Mouse (Mus musculus): ENCODE results near the gene Bcl2. TPM values are rescaled to one million over a fixed set of nuclear protein-coding genes. Genes with fewer than 3 reads are reported as not detected.

The Bcl2 gene
- total RNA-seq, 1 experiment = 0.98 TPM

GRCm38 (mm10) chr1:106602536-106602935 lies 111.5 kb downstream of the Bcl2 start:
- no peak for TF ChIP-seq MAFK (IDR thresholded peaks at IDR 0.05; ENCODE audit: insufficient read depth, low read depth, low read length)
- no peak for TF ChIP-seq ZC3H11A (IDR thresholded peaks at IDR 0.05; ENCODE audit: borderline replicate concordance, low read depth, low read length)
- no peak for TF ChIP-seq CHD2 (IDR thresholded peaks at IDR 0.05; ENCODE audit: low read depth, low read length)
- in situ Hi-C loops (cut with MboI; ENCODE audit: low sequenced_read_pairs in 2 of 2, unreplicated experiment in 2 of 2) = no loop called here
- H3K4me1 ChIP-seq (ENCODE audit: control insufficient read depth in 2 of 2, insufficient read depth in 2 of 2, low read length in 2 of 2, poor library complexity in 1 of 2) = no peaks in the 10 kb centered on the region
- H3K4me3 ChIP-seq (ENCODE audit: insufficient read depth in 1 of 2, low read depth in 1 of 2, low read length in 2 of 2, poor library complexity in 1 of 2, severe bottlenecking in 1 of 2) = no peak overlapping the region
- H3K9ac ChIP-seq (ENCODE audit: insufficient read depth, low read depth, low read length, poor library complexity, severe bottlenecking) = no peak overlapping the region
- no peaks in the 10 kb centered on the region for H3K36me3 ChIP-seq (ENCODE audit: control insufficient read depth, insufficient read depth, low read length, poor library complexity, severe bottlenecking)
- H3K9me3 ChIP-seq (ENCODE audit: control insufficient read depth, insufficient read depth, low read depth, low read length) = no peaks in the 10 kb centered on the region
- no peak for DNase-seq (ENCODE audit: low read depth, low spot score)
- no peak overlapping the region for H3K27ac ChIP-seq (ENCODE audit: insufficient read depth, low read depth, low read length, poor library complexity, severe bottlenecking)

DNA sequence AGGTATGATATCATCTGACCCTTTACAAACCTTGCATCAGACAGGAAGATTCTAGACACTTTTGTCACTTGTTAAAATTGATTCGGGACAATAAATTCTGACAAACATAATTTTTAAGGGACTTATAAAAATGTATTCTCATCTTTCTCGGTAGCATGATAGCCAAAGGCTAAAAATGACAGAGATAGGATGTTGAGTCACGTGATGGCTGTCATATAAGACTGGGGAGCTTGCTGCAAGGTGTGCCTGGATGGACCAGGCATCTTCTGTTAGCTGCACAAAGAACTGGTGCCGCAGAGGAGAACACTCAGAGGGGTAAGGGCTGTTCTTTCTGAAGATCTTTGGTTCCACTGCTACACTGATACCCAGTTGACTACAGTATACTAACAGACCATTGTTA lies 112.8 kb downstream of the Bcl2 start:
- no peak overlapping the region for H3K4me3 ChIP-seq (ENCODE audit: insufficient read depth in 1 of 2, low read depth in 1 of 2, low read length in 2 of 2, poor library complexity in 1 of 2, severe bottlenecking in 1 of 2)
- no peak overlapping the region for H3K27ac ChIP-seq (ENCODE audit: insufficient read depth, low read depth, low read length, poor library complexity, severe bottlenecking)
- in situ Hi-C loops (cut with MboI; ENCODE audit: low sequenced_read_pairs in 2 of 2, unreplicated experiment in 2 of 2) = no loop called here
- no peak for DNase-seq (ENCODE audit: low read depth, low spot score)
- H3K36me3 ChIP-seq (ENCODE audit: control insufficient read depth, insufficient read depth, low read length, poor library complexity, severe bottlenecking) = no peaks in the 10 kb centered on the region
- no peak overlapping the region for H3K9ac ChIP-seq (ENCODE audit: insufficient read depth, low read depth, low read length, poor library complexity, severe bottlenecking)
- TF ChIP-seq HCFC1 (IDR thresholded peaks at IDR 0.05; ENCODE audit: borderline replicate concordance, insufficient read depth, low read length) (no peak), ZNF384 (IDR thresholded peaks at IDR 0.05; ENCODE audit: low read depth, low read length) (no peak), ZC3H11A (IDR thresholded peaks at IDR 0.05; ENCODE audit: borderline replicate concordance, low read depth, low read length) (no peak), CHD2 (IDR thresholded peaks at IDR 0.05; ENCODE audit: low read depth, low read length) (no peak), MAFK (IDR thresholded peaks at IDR 0.05; ENCODE audit: insufficient read depth, low read depth, low read length) (no peak)
- no peaks in the 10 kb centered on the region for H3K4me1 ChIP-seq (ENCODE audit: control insufficient read depth in 2 of 2, insufficient read depth in 2 of 2, low read length in 2 of 2, poor library complexity in 1 of 2)
- no peaks in the 10 kb centered on the region for H3K9me3 ChIP-seq (ENCODE audit: control insufficient read depth, insufficient read depth, low read depth, low read length)

- DNase-seq (ENCODE audit: low read depth, low spot score) = no peak
- no peak overlapping the region for H3K27ac ChIP-seq (ENCODE audit: insufficient read depth, low read depth, low read length, poor library complexity, severe bottlenecking)
- no peaks in the 10 kb centered on the region for H3K9me3 ChIP-seq (ENCODE audit: control insufficient read depth, insufficient read depth, low read depth, low read length)
- TF ChIP-seq ZC3H11A (IDR thresholded peaks at IDR 0.05; ENCODE audit: borderline replicate concordance, low read depth, low read length) (no peak), HCFC1 (IDR thresholded peaks at IDR 0.05; ENCODE audit: borderline replicate concordance, insufficient read depth, low read length) (no peak), ZNF384 (IDR thresholded peaks at IDR 0.05; ENCODE audit: low read depth, low read length) (no peak), CHD2 (IDR thresholded peaks at IDR 0.05; ENCODE audit: low read depth, low read length) (no peak), MAFK (IDR thresholded peaks at IDR 0.05; ENCODE audit: insufficient read depth, low read depth, low read length) (no peak)
- H3K4me3 ChIP-seq (ENCODE audit: insufficient read depth in 1 of 2, low read depth in 1 of 2, low read length in 2 of 2, poor library complexity in 1 of 2, severe bottlenecking in 1 of 2) = no peak overlapping the region
- in situ Hi-C loops (cut with MboI; ENCODE audit: low sequenced_read_pairs in 2 of 2, unreplicated experiment in 2 of 2) = no loop called here
- H3K4me1 ChIP-seq (ENCODE audit: control insufficient read depth in 2 of 2, insufficient read depth in 2 of 2, low read length in 2 of 2, poor library complexity in 1 of 2) = no peaks in the 10 kb centered on the region
- no peaks in the 10 kb centered on the region for H3K36me3 ChIP-seq (ENCODE audit: control insufficient read depth, insufficient read depth, low read length, poor library complexity, severe bottlenecking)
- no peak overlapping the region for H3K9ac ChIP-seq (ENCODE audit: insufficient read depth, low read depth, low read length, poor library complexity, severe bottlenecking)
Observed at GRCm38 (mm10) chr1:106600841-106601240, 113.2 kb downstream of the Bcl2 start.

DNA sequence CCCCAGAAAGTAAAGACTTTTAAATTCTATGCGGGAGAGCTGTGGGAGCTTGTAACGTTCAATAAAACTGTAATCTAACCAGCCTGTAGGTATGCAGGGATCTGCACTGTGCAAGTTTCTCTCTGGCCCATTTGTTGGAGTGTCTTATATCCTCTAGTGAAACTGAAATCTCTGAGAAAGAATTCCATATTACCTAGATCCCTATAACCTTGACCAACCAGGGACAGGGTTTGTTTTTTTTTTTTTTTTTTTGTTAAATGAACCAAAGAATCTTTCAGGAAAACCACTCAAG lies 115.8 kb downstream of the Bcl2 start:
- Histone ChIP-seq H3K4me3 (ENCODE audit: insufficient read depth in 1 of 2, low read depth in 1 of 2, low read length in 2 of 2, poor library complexity in 1 of 2, severe bottlenecking in 1 of 2) (no peak overlapping the region), H3K9ac (ENCODE audit: insufficient read depth, low read depth, low read length, poor library complexity, severe bottlenecking) (no peak overlapping the region), H3K4me1 (ENCODE audit: control insufficient read depth in 2 of 2, insufficient read depth in 2 of 2, low read length in 2 of 2, poor library complexity in 1 of 2) (no peaks in the 10 kb centered on the region), H3K36me3 (ENCODE audit: control insufficient read depth, insufficient read depth, low read length, poor library complexity, severe bottlenecking) (no peaks in the 10 kb centered on the region), H3K27ac (ENCODE audit: insufficient read depth, low read depth, low read length, poor library complexity, severe bottlenecking) (no peak overlapping the region), H3K9me3 (ENCODE audit: control insufficient read depth, insufficient read depth, low read depth, low read length) (no peaks in the 10 kb centered on the region)
- in situ Hi-C loops (cut with MboI; ENCODE audit: low sequenced_read_pairs in 2 of 2, unreplicated experiment in 2 of 2) = no loop called here
- TF ChIP-seq MAFK (IDR thresholded peaks at IDR 0.05; ENCODE audit: insufficient read depth, low read depth, low read length) (no peak), ZNF384 (IDR thresholded peaks at IDR 0.05; ENCODE audit: low read depth, low read length) (0 out of 2 replicates have a peak, but pooled peaks have one; percentile 14), ZC3H11A (IDR thresholded peaks at IDR 0.05; ENCODE audit: borderline replicate concordance, low read depth, low read length) (no peak), CHD2 (IDR thresholded peaks at IDR 0.05; ENCODE audit: low read depth, low read length) (no peak), HCFC1 (IDR thresholded peaks at IDR 0.05; ENCODE audit: borderline replicate concordance, insufficient read depth, low read length) (no peak)
- no peak for DNase-seq (ENCODE audit: low read depth, low spot score)

DNA sequence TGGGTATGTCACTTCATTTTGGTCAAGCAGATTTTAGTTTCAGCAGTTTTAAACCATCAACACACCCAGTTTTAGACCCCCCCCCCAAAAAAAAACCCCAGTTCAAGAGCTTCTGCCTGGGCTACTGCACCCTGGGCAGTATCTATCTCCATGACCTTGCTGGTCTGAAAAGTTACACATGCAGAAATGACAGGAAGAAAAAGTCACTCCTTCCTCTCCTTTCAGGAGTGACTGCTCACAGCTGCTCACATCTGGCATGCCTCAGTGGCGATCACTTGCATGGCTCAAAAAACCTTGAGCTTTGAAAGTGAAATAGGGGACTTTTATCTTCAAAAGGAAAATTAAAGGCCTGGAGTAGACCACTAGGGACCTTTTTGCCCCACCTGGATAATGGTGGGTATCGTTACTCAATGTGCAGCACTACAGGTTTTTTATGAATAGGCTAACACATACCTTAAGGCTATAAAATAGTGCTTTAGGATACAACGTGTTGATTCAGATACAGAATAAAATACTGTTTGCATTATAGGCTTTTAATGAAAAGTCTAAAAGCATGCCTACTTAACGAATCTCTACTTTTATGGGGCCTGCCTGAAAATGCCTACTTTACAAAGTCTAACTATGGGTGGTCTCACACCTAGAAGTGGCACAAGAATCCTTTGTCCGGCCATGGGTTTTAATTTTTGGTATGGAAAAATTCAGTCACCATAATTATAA lies 116.3 kb downstream of the Bcl2 start:
- no peak for TF ChIP-seq MAFK (IDR thresholded peaks at IDR 0.05; ENCODE audit: insufficient read depth, low read depth, low read length)
- TF ChIP-seq HCFC1 (IDR thresholded peaks at IDR 0.05; ENCODE audit: borderline replicate concordance, insufficient read depth, low read length) = no peak
- TF ChIP-seq ZC3H11A (IDR thresholded peaks at IDR 0.05; ENCODE audit: borderline replicate concordance, low read depth, low read length) = no peak
- TF ChIP-seq ZNF384 (IDR thresholded peaks at IDR 0.05; ENCODE audit: low read depth, low read length) = no peak
- no peak for TF ChIP-seq CHD2 (IDR thresholded peaks at IDR 0.05; ENCODE audit: low read depth, low read length)
- Histone ChIP-seq H3K36me3 (ENCODE audit: control insufficient read depth, insufficient read depth, low read length, poor library complexity, severe bottlenecking) (no peaks in the 10 kb centered on the region), H3K9ac (ENCODE audit: insufficient read depth, low read depth, low read length, poor library complexity, severe bottlenecking) (no peak overlapping the region), H3K9me3 (ENCODE audit: control insufficient read depth, insufficient read depth, low read depth, low read length) (no peaks in the 10 kb centered on the region), H3K27ac (ENCODE audit: insufficient read depth, low read depth, low read length, poor library complexity, severe bottlenecking) (no peak overlapping the region), H3K4me3 (ENCODE audit: insufficient read depth in 1 of 2, low read depth in 1 of 2, low read length in 2 of 2, poor library complexity in 1 of 2, severe bottlenecking in 1 of 2) (no peak overlapping the region), H3K4me1 (ENCODE audit: control insufficient read depth in 2 of 2, insufficient read depth in 2 of 2, low read length in 2 of 2, poor library complexity in 1 of 2) (no peaks in the 10 kb centered on the region)
- in situ Hi-C loops (cut with MboI; ENCODE audit: low sequenced_read_pairs in 2 of 2, unreplicated experiment in 2 of 2) = no loop called here
- DNase-seq (ENCODE audit: low read depth, low spot score) = no peak
